Mouse (Mus musculus) spleen, postnatal 36 days (tissue): Measurements from ENCODE around the gene Npc1l1.
A peak's percentile ranks its signal among the peaks of the same experiment; 100 is the strongest.
"Not testable (repeated sequence)": the region's sequence is repeated elsewhere in the genome, so short reads cannot be mapped to it uniquely, and the experiment has no call there.

Experiments used
- DNase-seq, 2 experiments: peaks; one replicate each; pipeline ENCODE4 v3.0.0; 2022; ENCODE audit warnings: low spot score in 2 of 2, mixed read lengths in 1 of 2

The Npc1l1 gene

DNA sequence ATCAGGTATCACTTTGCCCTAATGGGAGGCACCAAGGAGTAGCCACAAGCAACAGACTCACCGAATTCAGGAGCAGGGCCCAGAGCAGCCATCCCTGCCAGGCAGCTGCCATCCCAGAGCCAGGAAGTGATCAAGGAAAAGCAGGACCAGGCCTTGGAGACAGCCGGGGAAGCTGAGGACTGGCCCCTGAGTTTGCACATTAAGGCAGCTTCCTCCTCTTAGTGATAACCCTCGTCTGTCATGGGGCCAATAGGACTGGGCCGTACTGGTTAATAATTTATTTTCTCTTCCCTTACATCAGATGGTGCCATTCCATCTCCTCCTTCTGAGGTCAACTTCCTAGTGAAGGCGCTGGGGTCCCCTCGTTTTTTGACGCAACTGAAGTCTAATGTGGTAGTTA lies at the start of gene Npc1l1:
Npc1l1 (minus strand) TSS at position 132 of the 400 bp plus-strand sequence.
- no peak for DNase-seq

DNA sequence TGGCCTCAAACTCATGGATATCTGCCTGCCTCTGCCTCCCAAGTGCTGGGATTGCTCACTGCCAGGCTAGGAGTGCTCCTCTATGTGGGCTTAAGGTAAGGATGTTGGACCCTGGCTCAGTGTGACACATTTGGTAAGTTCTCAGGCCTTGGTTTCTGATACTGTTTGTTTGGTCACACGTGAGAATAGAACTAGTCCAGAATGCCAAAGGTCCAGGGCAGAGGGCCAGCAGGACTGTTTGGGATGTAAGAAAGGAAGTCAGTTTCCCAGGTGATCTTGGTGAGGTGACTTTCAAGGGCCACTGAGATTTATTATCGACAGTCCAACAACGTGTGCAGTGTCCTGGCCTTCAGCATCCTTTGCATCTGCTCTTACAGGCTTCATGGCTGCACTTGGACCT lies 46.5 kb upstream of the Npc1l1 start:
- DNase-seq, result no peak

DNA sequence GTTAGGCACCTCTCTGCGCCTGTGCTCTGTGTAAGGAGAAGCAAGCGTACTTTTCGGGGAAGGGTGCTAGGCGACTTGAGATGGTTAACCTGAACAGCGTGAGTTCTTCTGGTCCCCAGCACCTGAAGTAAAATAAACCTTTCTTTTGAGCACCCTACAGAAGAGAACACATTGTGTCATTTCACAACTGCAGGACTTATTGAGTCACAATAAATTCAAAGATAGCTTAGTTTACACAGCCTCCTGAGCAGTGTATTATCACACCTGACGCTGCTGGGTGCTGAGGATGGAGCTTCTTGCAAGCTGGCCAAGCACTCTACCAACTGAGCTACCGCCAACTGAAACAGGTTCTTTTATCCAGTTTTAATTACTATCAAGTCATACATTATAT lies 45.1 kb upstream of the Npc1l1 start:
- no peak for DNase-seq

DNA sequence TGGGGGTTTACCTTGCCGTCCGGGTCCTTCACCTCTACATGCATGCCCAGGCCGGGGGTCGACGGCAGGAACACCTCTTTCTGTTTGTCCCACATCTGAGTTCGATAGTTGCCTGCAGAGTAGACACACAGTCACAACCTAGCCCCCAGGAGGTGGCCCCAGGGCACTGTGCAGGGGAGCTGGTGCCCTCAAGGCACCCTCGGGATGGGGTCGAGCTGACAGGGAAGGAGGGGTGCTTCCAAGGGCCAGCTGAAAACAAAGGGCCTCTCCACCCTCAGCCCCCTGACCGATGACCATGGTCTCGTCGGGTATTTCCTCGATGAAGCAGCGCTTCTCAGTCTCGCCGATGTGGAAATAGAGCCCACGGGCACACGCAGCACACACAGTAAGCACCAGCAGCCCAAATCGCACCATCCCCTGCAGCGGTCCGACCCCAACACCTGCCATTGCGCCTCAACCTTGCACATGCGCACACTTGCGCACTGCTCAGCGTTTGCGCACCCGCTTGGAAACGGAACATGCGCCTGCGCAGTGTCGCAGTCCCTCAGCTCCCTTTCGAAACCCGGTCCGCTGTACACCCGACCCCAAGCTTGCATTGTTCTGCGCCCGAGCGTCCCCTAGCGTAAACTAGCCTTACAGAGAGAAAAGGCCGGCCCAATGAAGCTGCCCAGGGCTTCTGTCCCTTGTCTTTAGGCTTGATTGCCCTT lies 44.6 kb upstream of the Npc1l1 start, which contains the start of gene Tmed4:
Tmed4 (minus strand) TSS at position 484 of the 707 bp plus-strand sequence.
- DNase-seq, result peak; percentile 99

DNA sequence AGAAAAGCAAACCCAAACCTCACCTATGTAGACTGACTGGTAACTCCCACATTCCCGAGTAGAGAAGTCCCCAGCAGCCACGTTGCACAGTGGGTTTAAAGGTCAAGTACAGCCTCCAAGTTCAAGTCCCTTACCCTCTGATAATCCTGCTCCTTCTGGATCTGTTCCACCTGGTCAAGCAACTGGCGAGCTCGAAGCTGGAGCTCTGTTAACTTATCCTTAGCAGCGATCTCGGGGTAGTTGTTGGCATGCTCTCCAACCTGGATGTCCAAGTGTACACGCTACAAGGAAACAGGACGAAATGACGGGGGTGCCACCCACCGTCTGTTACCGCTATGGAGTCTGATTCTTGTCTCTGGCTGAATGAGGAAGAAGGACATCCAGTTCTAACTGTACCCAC lies 43.7 kb upstream of the Npc1l1 start:
- no peak for DNase-seq

DNA sequence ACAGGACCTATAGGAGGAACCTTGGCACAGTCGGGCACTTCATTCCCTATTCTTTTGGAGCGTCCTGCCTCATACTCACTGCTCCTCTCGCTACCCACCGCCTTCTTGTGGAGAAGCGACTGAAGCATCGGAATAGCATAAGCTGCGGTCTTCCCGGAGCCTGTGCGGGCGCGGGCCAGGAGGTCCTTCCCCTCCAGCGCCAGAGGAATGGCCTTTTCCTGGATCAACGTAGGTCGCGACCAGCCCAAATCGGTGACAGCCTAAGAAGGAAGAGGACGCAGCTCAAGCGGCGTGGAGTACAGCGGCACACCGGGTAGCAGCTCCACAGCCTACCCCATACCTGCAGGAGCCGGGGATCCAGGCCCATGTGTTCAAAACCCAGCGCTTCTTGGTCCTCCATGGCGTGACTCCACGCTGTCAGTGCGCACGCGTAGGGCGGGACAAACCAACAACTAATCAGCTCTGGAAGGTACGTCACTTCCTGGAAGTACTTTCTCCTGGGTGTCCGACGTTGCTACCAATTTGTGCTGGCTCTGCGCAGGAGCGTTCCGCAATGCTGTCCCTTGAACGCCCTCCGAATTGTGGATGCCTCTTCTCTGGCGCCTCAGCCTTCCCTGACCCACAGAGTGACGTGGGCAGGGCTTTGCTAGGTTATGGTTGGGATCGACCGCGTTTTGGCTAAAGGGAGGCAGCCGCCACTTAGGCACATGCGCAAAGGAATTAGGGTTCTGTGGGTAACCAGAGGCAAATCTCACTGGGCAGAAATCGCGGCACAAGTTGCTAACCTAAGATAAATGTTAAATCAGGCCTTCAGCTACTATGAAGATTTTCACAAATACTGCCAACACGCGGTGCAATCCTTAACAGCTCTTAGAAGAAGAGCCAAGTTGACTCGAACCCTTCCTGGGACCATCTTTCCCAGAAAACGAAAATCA lies 37.6 kb upstream of the Npc1l1 start, which contains the start of gene Ddx56:
Ddx56 (minus strand) TSS at position 453 of the 935 bp plus-strand sequence.
- peak; percentile 90 to 95 for DNase-seq

DNA sequence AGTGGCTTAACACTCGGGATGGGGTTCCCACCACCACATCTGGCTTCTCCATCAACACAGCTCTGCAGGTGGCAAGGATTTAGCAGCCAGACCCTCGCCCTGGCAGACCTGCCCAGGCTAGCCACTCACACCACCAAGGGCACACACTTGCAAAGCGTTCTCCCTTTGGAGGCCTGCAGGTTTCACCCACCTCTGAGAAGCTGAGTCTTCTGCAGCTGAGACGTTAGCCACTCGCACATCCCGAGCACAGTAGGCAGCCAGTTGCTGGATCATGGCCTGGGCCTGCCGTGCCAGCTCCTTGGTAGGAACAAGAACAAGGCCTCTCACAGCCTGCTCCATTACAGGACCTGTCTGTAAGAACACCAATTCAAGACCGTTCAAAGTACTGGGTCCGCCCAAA lies 36.7 kb upstream of the Npc1l1 start:
- no peak for DNase-seq

DNA sequence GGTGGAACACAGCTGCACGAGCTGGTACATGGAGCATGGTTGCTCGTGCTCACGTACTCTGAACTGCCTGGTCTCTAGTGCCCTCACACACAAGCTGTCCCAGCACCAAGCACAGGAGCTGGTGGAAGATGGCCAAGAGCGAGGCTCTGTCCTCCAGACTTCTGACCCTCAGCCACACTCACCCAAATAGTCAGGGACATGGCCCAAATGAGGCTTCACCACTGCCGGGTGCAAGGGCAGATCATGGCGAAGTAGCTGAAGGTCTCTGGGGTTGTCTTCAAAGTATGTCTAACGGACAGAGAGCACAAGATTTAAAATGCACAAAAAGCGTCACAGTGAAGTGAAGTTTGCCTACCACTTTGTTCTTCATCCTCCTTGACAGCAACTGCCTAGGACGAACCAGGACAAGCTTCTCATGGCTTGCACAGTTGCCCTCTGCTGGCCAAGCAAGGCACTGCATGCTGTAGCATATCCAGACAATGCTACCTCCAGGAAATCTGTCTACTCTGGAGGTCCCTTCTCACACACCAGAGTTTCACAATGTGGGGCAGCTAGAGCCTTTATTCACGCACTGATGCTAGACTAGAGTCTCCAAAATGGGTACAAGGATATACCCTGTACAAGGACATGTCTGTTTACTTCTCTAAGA lies 31.6 kb upstream of the Npc1l1 start:
- peak; percentile 32 to 34 for DNase-seq

DNA sequence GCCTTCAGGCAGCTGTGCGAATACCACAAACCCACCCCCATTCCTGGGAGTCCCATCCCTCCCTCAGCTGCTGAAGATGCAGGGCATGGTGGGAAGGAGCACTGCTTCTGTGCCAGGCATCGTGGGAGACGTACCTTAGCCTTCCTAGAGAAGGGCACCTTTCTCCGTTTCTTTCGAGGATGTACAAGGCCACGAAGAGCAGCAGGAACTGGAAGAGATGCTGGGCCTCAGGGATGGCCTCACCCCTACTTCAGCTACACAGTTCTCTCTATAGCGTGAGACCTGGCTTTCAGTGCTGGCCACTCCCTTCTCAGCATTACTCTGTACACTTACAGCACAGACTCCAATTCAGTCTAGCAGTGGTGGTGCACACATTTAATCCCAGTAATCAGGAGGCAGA lies 29.5 kb upstream of the Npc1l1 start:
- DNase-seq, result no peak

DNA sequence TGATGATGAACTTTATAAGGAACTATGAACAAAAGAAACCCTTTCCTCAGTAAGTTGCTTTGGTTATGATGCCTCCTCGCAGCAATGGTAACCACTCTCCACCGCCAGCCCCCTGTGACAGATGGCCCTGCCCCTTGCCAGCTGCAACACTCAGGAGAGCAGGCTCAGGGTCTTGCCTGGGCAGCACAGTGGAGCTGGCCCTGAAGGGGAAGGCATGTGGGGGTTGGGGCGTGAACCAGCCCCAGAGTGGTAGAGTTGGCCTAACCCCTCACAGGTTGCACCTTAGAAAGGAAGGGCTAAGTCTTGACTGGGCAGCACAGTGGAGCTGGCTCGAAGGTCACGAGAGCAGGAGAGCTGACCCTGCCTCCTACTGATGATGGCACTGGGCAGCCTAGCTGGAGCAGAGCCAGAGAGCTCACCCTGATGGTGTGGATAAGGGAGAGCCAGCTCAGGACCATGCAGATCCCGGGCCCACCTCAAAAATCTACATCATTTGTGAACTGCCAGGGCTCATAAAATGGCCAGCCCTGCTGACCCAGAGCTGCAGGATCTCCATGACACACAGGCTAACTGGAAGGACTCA lies 26.6 kb upstream of the Npc1l1 start:
- DNase-seq, result no peak

DNA sequence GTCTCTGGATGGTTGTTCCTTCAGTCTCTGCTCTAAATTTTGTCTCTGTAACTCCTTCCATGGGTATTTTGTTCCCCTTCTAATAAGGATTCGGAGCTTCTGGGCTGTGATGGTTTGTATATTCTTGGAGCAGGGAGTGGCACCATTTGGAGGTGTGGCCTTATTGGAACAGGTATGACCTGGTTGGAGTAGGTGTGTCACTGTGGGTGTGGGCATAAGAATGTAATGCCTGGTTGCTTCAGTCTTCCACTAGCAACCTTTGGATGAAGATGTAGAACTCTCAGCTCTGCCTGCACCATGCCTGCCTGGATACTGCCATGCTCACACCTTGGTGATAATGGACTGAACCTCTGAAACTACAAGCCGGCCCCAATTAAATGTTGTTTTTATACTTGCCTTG lies 24.7 kb upstream of the Npc1l1 start:
- DNase-seq, result not testable (repeated sequence)

DNA sequence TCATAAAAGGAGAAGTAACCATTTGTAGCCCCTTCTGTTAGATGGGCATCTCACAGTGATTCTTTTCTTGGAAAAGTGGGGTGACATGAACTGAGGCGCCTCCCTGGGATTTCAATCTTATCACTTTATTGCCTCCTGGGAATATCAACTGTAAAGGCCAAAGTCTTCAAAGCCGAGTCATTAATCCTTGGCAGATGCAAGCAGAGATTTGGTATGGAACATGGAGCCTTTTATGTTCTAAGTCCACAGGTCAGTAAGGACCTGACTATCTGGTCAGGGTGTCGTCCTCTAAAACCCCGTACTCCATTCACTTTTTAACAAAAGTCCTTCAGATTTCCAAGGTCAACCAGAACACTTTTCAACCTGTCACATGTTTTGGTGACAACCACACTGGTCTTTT lies 22.9 kb upstream of the Npc1l1 start:
- DNase-seq, result no peak

DNA sequence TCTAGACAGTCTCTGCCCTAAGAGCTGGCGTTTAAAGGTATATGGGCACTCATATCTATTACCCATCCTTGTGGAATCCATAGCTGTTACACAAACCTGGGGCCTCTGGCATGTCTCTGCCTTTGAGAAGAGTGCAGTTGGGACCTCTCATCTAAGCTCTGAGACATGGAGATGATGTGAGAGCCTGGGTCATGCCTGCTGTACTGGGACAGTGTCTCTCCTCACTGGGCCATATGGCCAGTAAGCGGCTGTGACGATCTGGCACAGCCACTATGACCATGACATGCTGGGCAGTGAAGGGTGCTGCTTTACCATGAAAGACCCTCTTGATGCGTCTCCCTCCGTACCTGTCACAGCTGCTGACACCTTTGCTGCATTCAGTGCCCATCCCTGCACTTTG lies 22.3 kb upstream of the Npc1l1 start:
- no peak for DNase-seq

DNA sequence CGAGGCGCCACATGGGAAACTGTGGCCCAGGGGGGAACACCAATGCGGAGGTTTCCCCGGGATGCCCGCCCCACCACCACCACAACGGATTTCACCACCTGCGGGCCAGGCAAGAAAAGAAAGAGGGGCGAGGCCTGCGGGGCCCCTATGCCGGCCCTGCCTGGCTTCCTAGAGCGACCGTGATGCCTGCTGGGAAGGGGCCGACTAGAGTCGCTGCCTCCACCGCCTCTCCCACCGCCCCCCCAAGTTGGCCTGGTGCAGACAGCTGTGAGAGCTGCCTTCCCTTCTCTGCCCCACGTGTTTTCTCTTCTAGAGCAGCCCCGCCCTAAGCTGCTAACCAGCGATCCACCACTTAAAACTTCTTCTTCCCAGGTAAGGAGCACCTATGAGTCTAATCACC lies 14.8 kb upstream of the Npc1l1 start:
- no peak for DNase-seq

DNA sequence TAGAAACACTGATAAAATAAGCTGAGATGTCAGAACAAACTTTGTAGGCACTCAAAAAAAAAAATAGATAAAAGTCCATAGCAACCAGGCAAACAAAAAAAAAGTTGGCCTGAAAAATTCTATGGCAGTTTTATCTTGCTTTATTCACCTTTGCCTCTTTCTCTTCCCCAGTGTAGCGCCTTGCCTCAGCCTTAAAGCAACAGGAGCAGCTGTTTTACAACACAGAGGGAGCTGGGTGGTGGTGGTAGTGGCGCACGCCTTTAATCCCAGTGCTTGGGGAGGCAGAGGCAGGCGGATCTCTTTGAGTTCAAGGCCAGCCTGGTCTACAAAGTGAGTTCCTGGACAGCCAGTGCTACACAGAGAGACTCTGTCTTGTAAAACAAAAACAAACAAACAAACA lies 3.1 kb upstream of the Npc1l1 start:
- no peak for DNase-seq

DNA sequence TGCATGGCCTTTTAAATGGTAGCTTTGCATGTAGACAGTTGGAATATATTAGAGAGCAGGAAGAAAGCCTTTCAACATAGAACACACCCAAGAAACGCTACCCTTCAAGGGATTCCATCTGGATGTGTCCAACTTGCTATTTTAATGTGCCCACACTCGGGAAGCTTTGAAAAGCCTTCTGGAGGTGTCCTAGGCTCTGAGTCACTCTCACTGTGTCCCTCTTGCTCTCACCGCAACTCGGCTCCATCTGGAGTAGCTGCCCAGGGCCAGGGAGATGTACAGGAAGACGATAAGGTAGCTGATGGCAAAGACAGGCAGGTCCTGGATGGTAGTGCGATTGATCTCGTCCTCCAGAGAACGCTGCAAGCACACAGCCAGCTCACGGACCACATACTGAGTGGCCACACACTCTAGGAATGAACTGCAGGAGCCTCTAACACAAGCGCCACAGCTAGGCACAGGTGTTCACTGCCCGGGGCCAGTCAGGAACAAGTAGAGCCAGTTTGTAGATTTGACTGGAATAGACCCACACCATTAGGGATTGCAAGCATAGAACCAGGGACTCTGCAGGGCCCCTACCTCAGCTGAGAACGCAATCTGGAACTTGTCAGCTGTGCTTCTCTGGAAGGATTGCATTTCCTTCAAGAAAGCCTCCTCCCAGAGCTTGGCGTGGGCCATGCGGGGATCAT lies 5.3 kb downstream of the Npc1l1 start:
- DNase-seq, result no peak

DNA sequence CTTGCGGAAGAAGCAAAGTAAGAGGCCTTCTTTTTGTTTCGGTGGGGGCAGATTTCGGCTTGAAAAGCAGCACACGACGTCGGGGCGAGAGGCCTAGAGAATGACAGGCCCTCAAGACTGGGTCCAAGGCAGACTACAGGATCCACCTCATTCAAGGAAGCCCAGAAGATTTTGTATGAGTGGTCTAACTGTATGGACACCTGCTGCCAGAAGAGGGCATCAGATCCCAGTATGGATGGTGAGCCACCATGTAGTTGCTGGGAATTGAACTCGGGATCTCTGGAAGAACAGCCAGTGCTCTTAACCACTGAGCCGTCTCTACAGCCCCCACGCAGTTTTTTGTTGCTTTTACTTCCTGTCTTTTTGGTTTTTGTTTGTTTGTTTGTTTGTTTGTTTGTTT lies 7.8 kb downstream of the Npc1l1 start:
- DNase-seq, result no peak

DNA sequence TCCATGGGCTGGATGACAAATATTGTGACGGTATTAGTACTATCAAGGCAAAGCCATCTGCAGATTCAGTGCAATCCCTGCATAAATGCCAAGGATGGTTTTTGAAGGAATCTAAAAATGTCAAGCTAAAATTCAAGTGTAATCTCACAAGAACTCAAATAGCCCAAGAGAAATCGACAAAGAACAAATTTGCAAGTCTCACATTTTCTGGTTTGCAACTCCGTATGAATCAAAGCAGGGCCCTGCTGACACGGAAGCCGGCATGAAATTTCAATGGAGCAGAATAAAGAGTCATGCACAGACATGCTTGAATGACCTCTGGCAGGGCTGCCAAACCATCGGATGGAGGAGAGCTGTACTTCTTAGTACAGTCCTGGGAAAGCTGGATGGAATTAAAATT lies 10.0 kb downstream of the Npc1l1 start:
- no peak for DNase-seq

DNA sequence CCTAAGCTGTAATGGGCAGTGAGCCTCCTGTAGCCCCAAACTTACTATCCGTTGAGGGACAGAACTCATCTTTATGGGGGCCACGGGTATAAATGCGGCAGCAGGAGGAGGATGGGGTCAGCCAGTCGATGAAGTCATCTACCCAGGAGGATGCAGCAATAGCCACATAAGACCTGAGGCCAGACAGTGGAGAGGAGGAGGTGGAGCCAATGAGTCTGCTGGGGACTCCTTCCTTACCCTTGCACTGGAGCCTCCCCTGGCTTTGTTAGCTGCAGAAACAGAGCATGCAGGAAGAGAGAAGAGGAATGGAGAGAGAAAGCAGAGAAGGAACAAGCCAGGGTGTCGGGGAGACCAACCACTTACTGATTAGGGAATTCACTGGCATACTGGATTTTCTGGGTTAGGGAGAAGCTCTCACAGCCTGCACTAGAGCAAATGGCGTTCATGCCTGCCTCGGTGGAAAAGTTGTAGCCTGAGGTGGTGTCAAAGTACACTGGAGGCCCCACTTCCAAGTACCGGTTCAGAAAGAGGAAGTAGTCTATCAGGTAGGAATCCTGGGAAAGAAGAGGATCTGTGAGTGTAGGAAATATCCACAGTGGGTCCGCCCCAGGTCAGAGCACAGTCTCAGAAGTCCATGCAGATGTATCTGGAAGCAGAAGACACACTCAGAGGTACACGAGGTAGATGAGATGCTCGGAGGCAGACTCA lies 11.6 kb downstream of the Npc1l1 start:
- no peak for DNase-seq

DNA sequence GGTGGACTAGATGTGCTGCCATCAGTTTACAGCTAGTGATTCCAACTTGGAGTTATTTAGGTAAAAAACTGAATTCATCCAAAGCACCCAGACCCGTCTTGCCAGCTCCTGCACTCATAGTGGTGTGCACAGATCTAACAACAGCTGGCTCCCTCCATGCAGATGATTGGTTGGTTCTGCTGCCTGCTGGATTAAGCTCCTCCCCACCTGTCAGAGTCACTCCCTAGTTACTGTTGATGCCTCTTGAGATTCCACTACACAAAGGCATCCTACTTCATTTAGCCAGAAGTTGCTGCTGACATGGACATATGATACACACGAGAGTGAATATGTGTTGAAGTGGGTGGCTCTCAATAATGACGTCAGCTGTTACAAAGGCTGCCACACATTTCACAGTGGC lies 13.1 kb downstream of the Npc1l1 start:
- DNase-seq, result no peak

DNA sequence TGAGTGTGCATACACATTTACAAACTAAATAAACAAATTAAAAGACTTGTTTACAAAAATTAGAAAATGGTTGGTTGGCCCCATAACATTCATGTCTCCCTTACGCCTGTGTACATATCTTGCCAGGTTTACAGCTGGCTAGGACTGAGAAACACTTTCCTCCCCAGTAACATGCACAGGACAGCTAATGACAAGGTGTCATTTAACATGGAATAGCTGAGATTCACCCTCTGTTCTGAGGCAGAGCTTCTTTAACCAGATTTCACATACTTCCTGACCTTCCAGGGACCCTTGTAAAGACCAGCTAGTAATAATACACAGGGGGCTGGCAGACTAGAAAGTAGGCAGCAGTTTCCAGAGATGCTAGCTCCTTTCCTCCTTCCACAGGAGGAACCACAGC lies 21.8 kb downstream of the Npc1l1 start:
- no peak for DNase-seq
